Mouse (Mus musculus): ENCODE measurements around the gene Carmil1.

GRCm38 (mm10) chr13:24306248-24306647 lies 25.7 kb upstream of the Carmil1 start:
- no peak for TF ChIP-seq TAL1 (IDR thresholded peaks at IDR 0.05; ENCODE audit: low read length)
- TF ChIP-seq GATA1 (IDR thresholded peaks at IDR 0.05; ENCODE audit: low read length), result no peak

All from erythroblast, embryonic 14.5 days (primary cell).